Mouse (Mus musculus) frontal cortex, postnatal 14 days (tissue): ENCODE measurements at regions not wholly inside any gene's neighbourhood (a gene's known extent, or its start where the extent isn't known, plus 50 kb on each side); places are given as distances from the start of the nearest gene placed in this dataset.
"Not testable (repeated sequence)": the region's sequence is repeated elsewhere in the genome, so short reads cannot be mapped to it uniquely, and the experiment has no call there.

ENCODE experiments used
- DNase-seq, 2 experiments: peaks; one replicate each; pipeline ENCODE4 v3.0.0; 2022; ENCODE audit warnings: low spot score in 2 of 2

GRCm38 (mm10) chr12:112298521-112298920 lies 152.5 kb downstream of the Kif26a start:
- no peak for DNase-seq

- no peak for DNase-seq
These were observed 153.1 kb downstream of the Kif26a start for GRCm38 (mm10) chr12:112299089-112299488.

GRCm38 (mm10) chr12:112299603-112300002 lies 153.6 kb downstream of the Kif26a start:
- DNase-seq, result no peak

GRCm38 (mm10) chr12:112300125-112300524 lies 154.1 kb downstream of the Kif26a start:
- DNase-seq, result no peak

GRCm38 (mm10) chr12:112301411-112301891 lies 155.4 kb downstream of the Kif26a start:
- DNase-seq, result no peak

GRCm38 (mm10) chr12:112301929-112302328 lies 155.9 kb downstream of the Kif26a start:
- no peak for DNase-seq

GRCm38 (mm10) chr12:112306208-112306607 lies 160.2 kb downstream of the Kif26a start:
- no peak for DNase-seq

GRCm38 (mm10) chr12:112308016-112308415 lies 162.0 kb downstream of the Kif26a start:
- no peak for DNase-seq

- not testable (repeated sequence) for DNase-seq
These were observed 163.1 kb downstream of the Kif26a start for GRCm38 (mm10) chr12:112309096-112309495.

GRCm38 (mm10) chr12:112309781-112310180 lies 163.8 kb downstream of the Kif26a start:
- no peak for DNase-seq

GRCm38 (mm10) chr12:112310661-112311060 lies 164.7 kb downstream of the Kif26a start:
- DNase-seq, result no peak

- DNase-seq, result no peak
These were observed 168.8 kb downstream of the Kif26a start for GRCm38 (mm10) chr12:112314781-112315180.

GRCm38 (mm10) chr12:112317191-112317590 lies 171.2 kb downstream of the Kif26a start:
- no peak for DNase-seq

- DNase-seq, result no peak
These were observed 170.8 kb upstream of the A530016L24Rik start for GRCm38 (mm10) chr12:112318461-112318860.

GRCm38 (mm10) chr12:112322196-112322595 lies 167.1 kb upstream of the A530016L24Rik start:
- DNase-seq, result no peak

- DNase-seq, result no peak
These were observed 161.8 kb upstream of the A530016L24Rik start for GRCm38 (mm10) chr12:112327411-112327810.

GRCm38 (mm10) chr12:112328809-112329575 lies 160.3 kb upstream of the A530016L24Rik start:
- no peak for DNase-seq

- peak; percentile 64 to 69 for DNase-seq
These were observed 159.4 kb upstream of the A530016L24Rik start for GRCm38 (mm10) chr12:112329701-112330301.

GRCm38 (mm10) chr12:112330557-112330956 lies 158.7 kb upstream of the A530016L24Rik start:
- DNase-seq, result no peak

GRCm38 (mm10) chr12:112331061-112331460 lies 158.2 kb upstream of the A530016L24Rik start:
- DNase-seq, result no peak

GRCm38 (mm10) chr12:112333125-112334079 lies 155.8 kb upstream of the A530016L24Rik start:
- DNase-seq, result no peak
